Mouse (Mus musculus): Measurements from ENCODE around the gene Eln.

- TF ChIP-seq CTCF (IDR thresholded peaks at IDR 0.05; ENCODE audit: extremely low read depth, insufficient read length, insufficient replicate concordance, low read depth, low read length) (no peak), POLR2A (IDR thresholded peaks at IDR 0.05; ENCODE audit: low read depth, low read length) (no peak)
These were observed 33.0 kb upstream of the Eln start for GRCm38 (mm10) chr5:134780146-134780545.
